12 mouse cellular contexts compared by ENCODE assay signal in the genomic region with DNA sequence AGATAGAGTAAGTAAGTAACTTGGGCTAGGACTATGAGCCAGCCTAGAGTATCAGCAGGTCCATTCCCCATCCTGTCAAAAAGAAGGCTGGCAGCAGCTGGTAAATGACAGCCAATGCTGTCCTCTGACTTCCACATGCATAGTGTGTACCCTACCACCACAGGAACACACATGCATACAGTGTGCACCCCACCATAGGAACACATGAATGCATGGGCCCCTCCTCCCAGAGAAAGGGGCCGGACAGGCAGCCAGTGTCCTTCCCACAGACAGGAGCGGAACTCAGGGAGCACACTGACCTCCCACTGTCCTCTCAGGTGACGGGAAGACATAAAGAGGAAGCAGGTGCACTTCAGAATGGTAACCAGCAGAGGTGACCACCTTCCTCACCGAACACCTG.
DNase-seq lines count a peak whose midpoint lies in the region; ATAC-seq and TF ChIP-seq lines count a peak whose summit lies in the region.
"Had no signal": no experiment of that assay in that cellular context is flagged by ENCODE, and none has a peak within 500 bp of the region (broad histone marks: within the 10 kb centered on the region; RNA-seq: fewer than 3 reads in every experiment).

No protein-coding gene starts in this region.

- H3K9me3 ChIP-seq in heart, embryonic 11.5 days (replicated peaks; ENCODE audit: control insufficient read depth, low read length) = no peaks in the 10 kb centered on the region
- no peaks in the 10 kb centered on the region; the same call in 1 of the 2 replicates for H3K9me3 ChIP-seq in liver, embryonic 15.5 days (replicated peaks)

- no peak for TF ChIP-seq CTCF in liver, adult 2 months (IDR thresholded peaks at IDR 0.05; ENCODE audit: low read depth, low read length)

- peaks cover 28% of the 10 kb centered on the region for H3K4me1 ChIP-seq in heart, embryonic 11.5 days (ENCODE audit: control insufficient read depth, insufficient read depth, low read length)
- H3K4me1 ChIP-seq in liver, adult 2 months (ENCODE audit: control insufficient read depth, insufficient read depth, low read length) = peaks cover 16% of the 10 kb centered on the region
- peaks cover 19% of the 10 kb centered on the region for H3K4me1 ChIP-seq in liver, embryonic 15.5 days (replicated peaks)

- intact Hi-C loops in heart, postnatal 10 days (cut with DNase I) = loop anchor here (2.0 kb wide), 1 partner anchor 186 kb away; no protein-coding TSS in a partner anchor
- intact Hi-C loops in left cerebral cortex, postnatal 36 days (cut with DNase I) = loop anchor here (5.0 to 10.0 kb wide), 3 partner anchors 45 to 188 kb away; partner anchors contain the start of gene Maml3

- no peak overlapping the region for H3K27ac ChIP-seq in heart, embryonic 11.5 days (ENCODE audit: low read depth, low read length)
- peak overlapping the region; percentile 46 for H3K27ac ChIP-seq in liver, adult 2 months (replicated peaks; ENCODE audit: insufficient read depth, low read depth, low read length)
- H3K27ac ChIP-seq in liver, embryonic 15.5 days (replicated peaks) = peak overlapping the region; percentile 45
- H3K27ac ChIP-seq: neural tube, embryonic 12.5 days had no signal

- no peaks in the 10 kb centered on the region for H3K36me3 ChIP-seq in heart, embryonic 11.5 days (ENCODE audit: control insufficient read depth, insufficient read depth, low read length)
- no peaks in the 10 kb centered on the region for H3K36me3 ChIP-seq in liver, adult 2 months (ENCODE audit: control insufficient read depth, insufficient read depth, low read length)
- no peaks in the 10 kb centered on the region for H3K36me3 ChIP-seq in liver, embryonic 15.5 days (replicated peaks)
- H3K36me3 ChIP-seq: neural tube, embryonic 12.5 days had no signal

- no peak for TF ChIP-seq POLR2A in liver, adult 2 months (IDR thresholded peaks at IDR 0.05; ENCODE audit: extremely low read depth, insufficient read depth, low read length)

- no peaks in the 10 kb centered on the region for H3K79me2 ChIP-seq in liver, adult 2 months (ENCODE audit: control insufficient read depth, insufficient read depth, low read length)

- no peak for DNase-seq in heart, postnatal 10 days
- DNase-seq in liver, adult 2 months (ENCODE audit: extremely low read depth, low read depth, low spot score) = no peak
- no peak for DNase-seq in liver
- DNase-seq in left cerebral cortex, postnatal 36 days (ENCODE audit: low spot score in 2 of 2) = no peak
- DNase-seq in cerebellum, adult 9-10 months = no peak
- DNase-seq: cerebellum, postnatal 36 days; right cerebral cortex, postnatal 25 days; thymus, adult 2 months had no signal

- no peak overlapping the region for H3K4me2 ChIP-seq in heart, embryonic 11.5 days
- H3K4me2 ChIP-seq in liver, embryonic 15.5 days = peak overlapping the region; percentile 23; the same call in 1 of the 2 replicates
- H3K4me2 ChIP-seq: neural tube, embryonic 12.5 days had no signal

- 85% methylated on average over 4 of the region's 4 CpGs for WGBS in heart, embryonic 11.5 days (ENCODE audit: insufficient replicate concordance)
- WGBS in liver, adult 2 months = 35% methylated on average over 4 of the region's 4 CpGs
- WGBS in liver, embryonic 15.5 days (ENCODE audit: insufficient replicate concordance) = 71% methylated on average over 4 of the region's 4 CpGs

- ATAC-seq in heart, embryonic 11.5 days (replicated peaks; ENCODE audit: insufficient number of reproducible peaks, low FRiP score, low TSS enrichment) = peak; percentile 41; the same call in 1 of the 2 replicates
- ATAC-seq in granulocyte monocyte progenitor cell, adult 5-6 weeks (replicated peaks; ENCODE audit: poor library complexity, severe bottlenecking) = 0 out of 2 replicates have a peak, but pooled peaks have one; percentile 19
- 0 out of 2 replicates have a peak, but pooled peaks have one; percentile 21 for ATAC-seq in liver, embryonic 15.5 days (ENCODE audit: insufficient read depth)

- H3K27me3 ChIP-seq in heart, embryonic 11.5 days (ENCODE audit: control insufficient read depth, insufficient read depth, low read length) = no peaks in the 10 kb centered on the region
- H3K27me3 ChIP-seq in liver, adult 2 months (ENCODE audit: control insufficient read depth, insufficient read depth, low read length) = no peaks in the 10 kb centered on the region
- H3K27me3 ChIP-seq in liver, embryonic 15.5 days = no peaks in the 10 kb centered on the region
- H3K27me3 ChIP-seq: neural tube, embryonic 12.5 days had no signal

- H3K4me3 ChIP-seq in heart, embryonic 11.5 days (ENCODE audit: low read depth, low read length) = no peak overlapping the region
- peak overlapping the region; percentile 0 for H3K4me3 ChIP-seq in liver, adult 2 months (ENCODE audit: insufficient read depth, low read depth, low read length)
- H3K4me3 ChIP-seq in liver, embryonic 15.5 days (replicated peaks) = no peak overlapping the region
- H3K4me3 ChIP-seq: neural tube, embryonic 12.5 days had no signal

- H3K9ac ChIP-seq in heart, embryonic 11.5 days (ENCODE audit: low read depth, low read length) = no peak overlapping the region
- peak overlapping the region; percentile 1 for H3K9ac ChIP-seq in liver, adult 2 months (ENCODE audit: low read depth, low read length)
- no peak overlapping the region for H3K9ac ChIP-seq in liver, embryonic 15.5 days
- H3K9ac ChIP-seq: neural tube, embryonic 12.5 days had no signal
